In the genomic region with DNA sequence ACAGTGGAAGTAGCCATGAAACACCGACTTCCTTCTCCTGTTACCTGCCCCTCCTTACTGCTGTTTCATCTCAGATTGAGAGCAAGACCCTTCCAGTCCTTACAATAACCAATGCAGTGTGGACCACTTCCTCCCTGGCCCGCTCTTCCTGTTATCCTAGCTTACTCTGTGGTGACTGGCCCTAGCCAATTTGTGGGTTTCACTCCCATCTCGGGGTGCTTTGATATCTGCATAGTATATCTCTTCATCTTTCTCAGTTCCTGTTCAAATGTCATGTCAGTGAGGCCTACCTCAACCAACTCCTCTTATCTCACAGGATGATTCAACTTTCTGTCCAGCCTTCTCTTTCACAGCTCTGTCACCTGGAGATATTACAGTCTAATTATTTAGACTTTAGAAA, we compare ENCODE assay signal across 19 mouse cellular contexts. TPM values are rescaled to one million over a fixed set of nuclear protein-coding genes. Genes with fewer than 3 reads are reported as not detected.
A peak's percentile ranks its signal among the peaks of the same experiment; 100 is the strongest.
DNase-seq lines count a peak whose midpoint lies in the region; ATAC-seq lines count a peak whose summit lies in the region.
"Had no signal": no experiment of that assay in that cellular context is flagged by ENCODE, and none has a peak within 500 bp of the region (broad histone marks: within the 10 kb centered on the region; RNA-seq: fewer than 3 reads in every experiment).

No protein-coding gene starts in this region.

- DNase-seq in CD4-positive helper T cell, adult 2 months (ENCODE audit: low read depth, low spot score), result peak; percentile 80
- DNase-seq in gastrocnemius, adult 8-10 months (ENCODE audit: low spot score in 2 of 2), result no peak
- no peak for DNase-seq in lung, postnatal 4 days
- no peak for DNase-seq in right cerebral cortex, postnatal 36 days (ENCODE audit: low spot score in 2 of 2)
- no peak for DNase-seq in kidney, adult 18-20 months
- DNase-seq: adrenal gland, postnatal 36 days; cerebellum, adult 9-11 months; forebrain, postnatal 0 days; heart, postnatal 4 days; left cerebral cortex, postnatal 4 days; lung, embryonic 14.5 days; lung, postnatal 36 days; retina, postnatal 1 day; right cerebral cortex, postnatal 25 days had no signal

- ATAC-seq in CD4-positive, CD25-positive, alpha-beta regulatory T cell, adult 4 months, result peak; percentile 85
- peak; percentile 85 for ATAC-seq in common myeloid progenitor, adult 5-6 weeks (replicated peaks; ENCODE audit: low read depth, poor library complexity, severe bottlenecking)
- peak; percentile 85 for ATAC-seq in megakaryocyte progenitor cell, adult 5-6 weeks (replicated peaks; ENCODE audit: poor library complexity)
- ATAC-seq: forebrain, postnatal 0 days; intestine, postnatal 0 days; midbrain, embryonic 16.5 days had no signal

RNA-seq across cellular contexts. Expression of gene Sytl2, which starts 42.9 kb away (rescaled TPM):
- polyA plus RNA-seq in CD4-positive, CD25-positive, alpha-beta regulatory T cell, adult 4 months (2017; shearing (Covaris generic)), result 10 to 100 TPM; 46.9 to 47.7 TPM
- total RNA-seq in common myeloid progenitor, adult 5-6 weeks (2017), result 0.39 TPM in 1 of 2 replicates, not detected in the other
- total RNA-seq in megakaryocyte progenitor cell, adult 5-6 weeks (2015), result 0.10 TPM in 1 of 2 replicates, not detected in the other
- 0.17 and 1.0 TPM in 2 replicates for total RNA-seq in megakaryocyte progenitor cell, adult 5-6 weeks (2017)
- total RNA-seq in gastrocnemius, adult 8-10 months (2022), result 1 to 10 TPM; 2.1 to 3.8 (median 3.1) TPM
